ENCODE assay signal across 12 mouse cellular contexts in genomic region chr14:26257756-26258617, GRCm38 (mm10). TPM values are rescaled to one million over a fixed set of nuclear protein-coding genes. Genes with fewer than 3 reads are reported as not detected.
DNase-seq lines count a peak whose midpoint lies in the region; ATAC-seq lines count a peak whose summit lies in the region.
"Not testable (repeated sequence)": the region's sequence is repeated elsewhere in the genome, so short reads cannot be mapped to it uniquely, and the experiment has no call there.
"Had no signal": no experiment of that assay in that cellular context is flagged by ENCODE, and none has a peak within 500 bp of the region (broad histone marks: within the 10 kb centered on the region; RNA-seq: fewer than 3 reads in every experiment).

Gene Duxbl3, plus strand, starts transcription at chr14:26257962.

- H3K4me1 ChIP-seq in embryonic facial prominence, embryonic 14.5 days (ENCODE audit: control insufficient read depth, insufficient read depth, low read length); forebrain, embryonic 16.5 days (replicated peaks; ENCODE audit: control insufficient read depth, insufficient read depth, low read length); heart, embryonic 16.5 days (ENCODE audit: control insufficient read depth, insufficient read depth, low read length); hindbrain, embryonic 16.5 days (ENCODE audit: control insufficient read depth, insufficient read depth, low read depth, low read length); kidney, embryonic 16.5 days (ENCODE audit: insufficient read depth, low read length); lung, embryonic 15.5 days; midbrain, embryonic 16.5 days (ENCODE audit: control insufficient read depth, insufficient read depth, low read length); stomach, embryonic 15.5 days: not testable (repeated sequence)

- peak; percentile 93 for ATAC-seq in embryonic facial prominence, embryonic 14.5 days (ENCODE audit: low read depth)
- peak; percentile 88 for ATAC-seq in forebrain, embryonic 16.5 days
- peak; percentile 73 for ATAC-seq in heart, embryonic 16.5 days (replicated peaks; ENCODE audit: extremely low read depth, insufficient read depth, low FRiP score)
- ATAC-seq in hindbrain, embryonic 16.5 days, result peak; percentile 90
- ATAC-seq in kidney, embryonic 16.5 days (ENCODE audit: low FRiP score, low TSS enrichment), result peak; percentile 42; the same call in 1 of the 2 replicates
- peak; percentile 76 for ATAC-seq in lung, embryonic 15.5 days (ENCODE audit: borderline replicate concordance, extremely low read depth, low FRiP score, low TSS enrichment)
- ATAC-seq in midbrain, embryonic 16.5 days, result peak; percentile 84
- peak; percentile 39; the same call in 1 of the 2 replicates for ATAC-seq in stomach, embryonic 15.5 days (ENCODE audit: insufficient read depth, low FRiP score, low read depth)

- not testable (repeated sequence) for H3K27ac ChIP-seq in embryonic facial prominence, embryonic 14.5 days (replicated peaks; ENCODE audit: low read depth, low read length); forebrain, embryonic 16.5 days (ENCODE audit: low read length); heart, embryonic 16.5 days (ENCODE audit: low read length); hindbrain, embryonic 16.5 days (ENCODE audit: low read depth, low read length); kidney, embryonic 16.5 days (ENCODE audit: low read length); lung, embryonic 15.5 days; midbrain, embryonic 16.5 days (ENCODE audit: low read length); stomach, embryonic 15.5 days

- not testable (repeated sequence) for DNase-seq in embryonic facial prominence, embryonic 14.5 days (ENCODE audit: low spot score)

- not testable (repeated sequence) for H3K9me3 ChIP-seq in embryonic facial prominence, embryonic 14.5 days (ENCODE audit: control insufficient read depth, low read length); forebrain, embryonic 16.5 days (ENCODE audit: control insufficient read depth, low read length); heart, embryonic 16.5 days (replicated peaks; ENCODE audit: control insufficient read depth, low read length); hindbrain, embryonic 16.5 days (ENCODE audit: control insufficient read depth, low read length); kidney, embryonic 16.5 days (ENCODE audit: low read length); lung, embryonic 15.5 days; midbrain, embryonic 16.5 days (replicated peaks; ENCODE audit: control insufficient read depth, low read length, poor library complexity, severe bottlenecking); stomach, embryonic 15.5 days

- H3K27me3 ChIP-seq in embryonic facial prominence, embryonic 14.5 days (replicated peaks; ENCODE audit: control insufficient read depth, insufficient read depth, low read length); forebrain, embryonic 16.5 days (replicated peaks; ENCODE audit: control insufficient read depth, insufficient read depth, low read length); heart, embryonic 16.5 days (ENCODE audit: control insufficient read depth, insufficient read depth, low read length); hindbrain, embryonic 16.5 days (replicated peaks; ENCODE audit: control insufficient read depth, insufficient read depth, low read length); kidney, embryonic 16.5 days (ENCODE audit: insufficient read depth, low read length); lung, embryonic 15.5 days; midbrain, embryonic 16.5 days (ENCODE audit: control insufficient read depth, insufficient read depth, low read depth, low read length); stomach, embryonic 15.5 days (replicated peaks): not testable (repeated sequence)

- H3K9ac ChIP-seq in embryonic facial prominence, embryonic 14.5 days (ENCODE audit: low read depth, low read length); forebrain, embryonic 16.5 days (replicated peaks; ENCODE audit: low read depth, low read length); heart, embryonic 16.5 days (ENCODE audit: low read length); hindbrain, embryonic 16.5 days (ENCODE audit: low read depth, low read length); kidney, embryonic 16.5 days (replicated peaks; ENCODE audit: low read length); lung, embryonic 15.5 days; midbrain, embryonic 16.5 days (ENCODE audit: low read depth, low read length); stomach, embryonic 15.5 days: not testable (repeated sequence)

- not testable (repeated sequence) for H3K4me2 ChIP-seq in embryonic facial prominence, embryonic 14.5 days (ENCODE audit: low read depth, low read length); forebrain, embryonic 16.5 days (ENCODE audit: low read length); heart, embryonic 16.5 days (ENCODE audit: low read depth, low read length); hindbrain, embryonic 16.5 days (ENCODE audit: low read length); kidney, embryonic 16.5 days (replicated peaks; ENCODE audit: low read depth, low read length); lung, embryonic 15.5 days; midbrain, embryonic 16.5 days (ENCODE audit: low read length); stomach, embryonic 15.5 days

- H3K36me3 ChIP-seq in embryonic facial prominence, embryonic 14.5 days (ENCODE audit: control insufficient read depth, insufficient read depth, low read length); forebrain, embryonic 16.5 days (ENCODE audit: control insufficient read depth, insufficient read depth); heart, embryonic 16.5 days (ENCODE audit: control insufficient read depth, insufficient read depth); hindbrain, embryonic 16.5 days (ENCODE audit: control insufficient read depth, insufficient read depth, low read length); kidney, embryonic 16.5 days (ENCODE audit: insufficient read depth, low read length); lung, embryonic 15.5 days; midbrain, embryonic 16.5 days (ENCODE audit: control insufficient read depth, insufficient read depth, low read length); stomach, embryonic 15.5 days: not testable (repeated sequence)

- WGBS in embryonic facial prominence, embryonic 14.5 days, result no CpG with 5 or more reads among the region's 25 CpGs
- no CpG with 5 or more reads among the region's 25 CpGs for WGBS in forebrain, embryonic 16.5 days
- WGBS in heart, embryonic 16.5 days, result no CpG with 5 or more reads among the region's 25 CpGs
- WGBS in hindbrain, embryonic 16.5 days, result no CpG with 5 or more reads among the region's 25 CpGs
- WGBS in kidney, embryonic 16.5 days, result no CpG with 5 or more reads among the region's 25 CpGs
- WGBS in lung, embryonic 15.5 days, result no CpG with 5 or more reads among the region's 25 CpGs
- WGBS in midbrain, embryonic 16.5 days, result no CpG with 5 or more reads among the region's 25 CpGs
- no CpG with 5 or more reads among the region's 25 CpGs for WGBS in stomach, embryonic 15.5 days

- not testable (repeated sequence) for H3K4me3 ChIP-seq in embryonic facial prominence, embryonic 14.5 days (ENCODE audit: low read depth, low read length); forebrain, embryonic 16.5 days (replicated peaks; ENCODE audit: low read length); heart, embryonic 16.5 days (ENCODE audit: low read length); hindbrain, embryonic 16.5 days (ENCODE audit: low read length); kidney, embryonic 16.5 days (ENCODE audit: low read length); lung, embryonic 15.5 days; midbrain, embryonic 16.5 days (ENCODE audit: low read depth, low read length); stomach, embryonic 15.5 days (replicated peaks)

RNA-seq across cellular contexts. Expression of gene Duxbl3, which starts in this region (rescaled TPM):
- polyA plus RNA-seq in embryonic facial prominence, embryonic 14.5 days (2014; fragmentation: Nextera tagmentation; extraction: Ambion mirVana), result 1.8 and 3.1 TPM in 2 replicates
- 0.58 and 2.9 TPM in 2 replicates for polyA plus RNA-seq in forebrain, embryonic 16.5 days (2015; fragmentation: Nextera tagmentation; extraction: Ambion mirVana)
- polyA plus RNA-seq in heart, embryonic 16.5 days (2015; fragmentation: Nextera tagmentation; extraction: Ambion mirVana), result 0.52 and 0.95 TPM in 2 replicates
- 0.60 and 1.2 TPM in 2 replicates for polyA plus RNA-seq in hindbrain, embryonic 16.5 days (2015; fragmentation: Nextera tagmentation; extraction: Ambion mirVana)
- polyA plus RNA-seq in kidney, embryonic 16.5 days (2015; fragmentation: Nextera tagmentation; extraction: Ambion mirVana), result 0.50 and 1.4 TPM in 2 replicates
- polyA plus RNA-seq in lung, embryonic 15.5 days (2015; fragmentation: Nextera tagmentation; extraction: Ambion mirVana), result 1.7 and 1.8 TPM in 2 replicates
- 2.8 and 3.5 TPM in 2 replicates for polyA plus RNA-seq in midbrain, embryonic 16.5 days (2015; fragmentation: Nextera tagmentation; extraction: Ambion mirVana)
- polyA plus RNA-seq in stomach, embryonic 15.5 days (2015; fragmentation: Nextera tagmentation; extraction: Ambion mirVana), result 0.82 and 1.8 TPM in 2 replicates
- polyA plus RNA-seq: activated CD4-positive, CD25-positive, alpha-beta regulatory T cell, adult 4 months; liver, postnatal 0 days; macrophage; Patski had no signal

Comparison
In these comparisons a context has a peak if more than half of its experiments do, and no peak if none do; other contexts are left out.
1. Peak in ATAC-seq in heart, embryonic 16.5 days; RNA of the gene not detected or under 1 TPM.
2. ATAC-seq: peak in every context shown above with its lines; median percentile 93 in embryonic facial prominence, embryonic 14.5 days; 90 in hindbrain, embryonic 16.5 days; 88 in forebrain, embryonic 16.5 days; 84 in midbrain, embryonic 16.5 days; 76 in lung, embryonic 15.5 days; 73 in heart, embryonic 16.5 days; 42 in kidney, embryonic 16.5 days; 39 in stomach, embryonic 15.5 days.